Mouse (Mus musculus) erythroblast, embryonic 14.5 days (primary cell): ENCODE measurements around the gene Tll2.

Experiments used
- GATA1 ChIP-seq: IDR thresholded peaks from 2 replicates; pipeline ENCODE4 v1.6.1; 2012; ENCODE audit warnings: low read length, inconsistent platforms, mixed read lengths
- TAL1 ChIP-seq: IDR thresholded peaks from 3 replicates; pipeline ENCODE4 v1.6.1; 2012; ENCODE audit warnings: low read length, inconsistent platforms, mixed read lengths

DNA sequence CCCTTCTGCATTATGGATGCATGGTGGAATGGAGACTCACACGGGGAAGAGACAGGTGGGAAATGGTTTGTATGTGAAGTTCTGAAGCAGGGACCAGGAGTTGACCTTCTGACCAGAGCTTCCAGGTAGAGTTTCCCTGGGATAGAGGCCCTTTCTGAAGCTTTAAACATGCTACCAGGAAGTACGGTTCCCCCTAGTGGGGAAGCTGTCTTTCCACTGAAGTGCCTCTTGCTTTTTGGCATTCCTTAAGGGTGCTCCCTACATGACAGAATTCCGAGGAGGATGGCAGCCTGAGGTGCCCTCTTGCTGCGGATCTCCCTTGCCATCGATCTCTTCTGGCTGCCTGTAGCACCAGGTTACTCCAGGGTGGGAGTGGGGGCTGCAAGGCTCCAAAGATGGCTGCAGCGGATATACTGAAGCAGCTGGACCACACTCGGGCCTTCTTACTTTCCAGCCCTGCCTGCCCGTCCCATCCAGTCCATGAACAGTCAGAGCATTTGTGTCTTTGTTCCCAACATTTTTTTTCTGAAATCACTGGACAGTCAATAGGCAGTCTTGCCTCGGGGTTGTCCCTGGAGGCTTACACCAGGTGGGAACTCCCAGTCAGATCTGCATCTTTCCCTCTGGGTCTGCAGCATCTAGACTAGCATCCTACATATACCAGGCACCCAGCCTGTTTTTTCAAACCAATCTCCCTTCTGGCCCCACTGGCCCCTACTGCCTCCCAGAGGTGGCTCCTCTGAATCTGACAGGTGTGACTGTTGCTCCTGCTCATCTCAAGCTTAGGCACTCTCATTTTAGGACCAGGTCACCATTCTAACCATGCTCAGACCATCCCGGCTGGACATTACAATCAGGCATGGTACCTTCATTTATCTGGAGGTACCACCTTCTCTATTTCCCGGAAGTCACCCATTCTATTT, 2.2 kb downstream of the Tll2 start:
- TF ChIP-seq TAL1 (no peak), GATA1 (no peak)
